Mouse (Mus musculus): ENCODE data around the gene Sf3b4. TPM values are rescaled to one million over a fixed set of nuclear protein-coding genes. Genes with fewer than 3 reads are reported as not detected.

Sf3b4 gene
- polyA plus RNA-seq, 1 experiment from 2014 or later: 73.7 TPM

GRCm38 (mm10) chr3:96220765-96221639 is 48.9 kb downstream of the Sf3b4 start, which contains the start of the genes Hist2h2ac and Hist2h2be:
Gene Hist2h2ac, minus strand, starts transcription at chr3:96220880.
Gene Hist2h2be, plus strand, starts transcription at chr3:96221119.
- ATAC-seq (ENCODE audit: insufficient read depth): peak; percentile 90
- H3K4me3 ChIP-seq (replicated peaks): peak within 1 kb of the TSS; percentile 64
- no peaks in the 10 kb centered on the region for H3K27me3 ChIP-seq
- no peaks in the 10 kb centered on the region for H3K9me3 ChIP-seq (replicated peaks)
- H3K4me2 ChIP-seq: peak within 1 kb of the TSS; percentile 88
- H3K4me1 ChIP-seq (replicated peaks): peaks cover 53% of the 10 kb centered on the region
- peak within 1 kb of the TSS; percentile 100 for H3K27ac ChIP-seq (replicated peaks)
- no peaks in the 10 kb centered on the region for H3K36me3 ChIP-seq (replicated peaks)
- under 1% methylated on average over 43 of the region's 43 CpGs for WGBS (ENCODE audit: insufficient replicate concordance)
- H3K9ac ChIP-seq: peak within 1 kb of the TSS; percentile 84

- Histone ChIP-seq H3K4me2 (peak overlapping the region; percentile 88), H3K27ac (replicated peaks) (peak overlapping the region; percentile 100), H3K4me1 (replicated peaks) (peaks cover 59% of the 10 kb centered on the region), H3K36me3 (replicated peaks) (no peaks in the 10 kb centered on the region), H3K9me3 (replicated peaks) (no peaks in the 10 kb centered on the region), H3K27me3 (no peaks in the 10 kb centered on the region), H3K9ac (peak overlapping the region; percentile 84), H3K4me3 (replicated peaks) (peak overlapping the region; percentile 64)
- 15% methylated on average over 9 of the region's 9 CpGs for WGBS (ENCODE audit: insufficient replicate concordance)
- no peak for ATAC-seq (ENCODE audit: insufficient read depth)
Measured at GRCm38 (mm10) chr3:96221640-96222038, 49.5 kb downstream of the Sf3b4 start.

- H3K27ac ChIP-seq (replicated peaks): peak overlapping the region; percentile 100
- H3K9me3 ChIP-seq (replicated peaks): no peaks in the 10 kb centered on the region
- 85% methylated on average over 4 of the region's 4 CpGs for WGBS (ENCODE audit: insufficient replicate concordance)
- H3K4me3 ChIP-seq (replicated peaks): peak overlapping the region; percentile 64
- H3K27me3 ChIP-seq: no peaks in the 10 kb centered on the region
- no peak for ATAC-seq (ENCODE audit: insufficient read depth)
- H3K4me2 ChIP-seq: peak overlapping the region; percentile 88
- H3K9ac ChIP-seq: peak overlapping the region; percentile 84
- peaks cover 60% of the 10 kb centered on the region for H3K4me1 ChIP-seq (replicated peaks)
- H3K36me3 ChIP-seq (replicated peaks): no peaks in the 10 kb centered on the region
Measured at GRCm38 (mm10) chr3:96222774-96223173, 50.6 kb downstream of the Sf3b4 start.

- H3K27me3 ChIP-seq: no peaks in the 10 kb centered on the region
- H3K36me3 ChIP-seq (replicated peaks): no peaks in the 10 kb centered on the region
- no peaks in the 10 kb centered on the region for H3K9me3 ChIP-seq (replicated peaks)
- H3K4me3 ChIP-seq (replicated peaks): peak overlapping the region; percentile 64
- peak overlapping the region; percentile 41 for H3K9ac ChIP-seq
- ATAC-seq (ENCODE audit: insufficient read depth): no peak
- peak overlapping the region; percentile 45 for H3K27ac ChIP-seq (replicated peaks)
- peaks cover 50% of the 10 kb centered on the region for H3K4me1 ChIP-seq (replicated peaks)
- WGBS (ENCODE audit: insufficient replicate concordance): 53% methylated on average over 2 of the region's 2 CpGs
- peak overlapping the region; percentile 88 for H3K4me2 ChIP-seq
Measured at GRCm38 (mm10) chr3:96225421-96225820, 53.3 kb downstream of the Sf3b4 start.

Small RNA genes within 50 kb of the gene (microRNA-seq; reads per million reads assigned to microRNA genes)
- not detected for gene Gm44492

Other genes starting within 250 kb of the Sf3b4 start
- 117 and 129 TPM in 2 replicates for gene Anp32e, start 243.1 kb upstream of the Sf3b4 start, polyA plus RNA-seq (2015; fragmentation: Nextera tagmentation; extraction: Ambion mirVana)
- 5.9 and 6.6 TPM in 2 replicates for gene Plekho1, start 176.3 kb upstream of the Sf3b4 start, polyA plus RNA-seq (2015; fragmentation: Nextera tagmentation; extraction: Ambion mirVana)
- 12.6 and 14.1 TPM in 2 replicates for gene Vps45, start 113.9 kb upstream of the Sf3b4 start, polyA plus RNA-seq (2015; fragmentation: Nextera tagmentation; extraction: Ambion mirVana)
- 10.3 and 12.0 TPM in 2 replicates for gene Otud7b, start 67.8 kb upstream of the Sf3b4 start, polyA plus RNA-seq (2015; fragmentation: Nextera tagmentation; extraction: Ambion mirVana)
- 2.3 and 3.7 TPM in 2 replicates for gene Mtmr11, start 10.3 kb upstream of the Sf3b4 start, polyA plus RNA-seq (2015; fragmentation: Nextera tagmentation; extraction: Ambion mirVana)
- gene Sv2a, start 8.8 kb downstream of the Sf3b4 start, polyA plus RNA-seq (2015; fragmentation: Nextera tagmentation; extraction: Ambion mirVana): 0.23 and 0.26 TPM in 2 replicates
- 32.1 and 34.6 TPM in 2 replicates for gene Bola1, start 47.4 kb downstream of the Sf3b4 start, polyA plus RNA-seq (2015; fragmentation: Nextera tagmentation; extraction: Ambion mirVana)
- gene Hist2h2ab, start 47.5 kb downstream of the Sf3b4 start, polyA plus RNA-seq (2015; fragmentation: Nextera tagmentation; extraction: Ambion mirVana): 0.40 and 0.58 TPM in 2 replicates
- 16.1 and 18.0 TPM in 2 replicates for gene Hist2h2ac, start 48.5 kb downstream of the Sf3b4 start, polyA plus RNA-seq (2015; fragmentation: Nextera tagmentation; extraction: Ambion mirVana)
- gene Hist2h2be, start 48.8 kb downstream of the Sf3b4 start, polyA plus RNA-seq (2015; fragmentation: Nextera tagmentation; extraction: Ambion mirVana): 6.5 and 7.7 TPM in 2 replicates
- 10.8 and 13.6 TPM in 2 replicates for gene Hist2h3c2, start 66.8 kb downstream of the Sf3b4 start, polyA plus RNA-seq (2015; fragmentation: Nextera tagmentation; extraction: Ambion mirVana)
- gene Hist2h2aa2, start 67.9 kb downstream of the Sf3b4 start, polyA plus RNA-seq (2015; fragmentation: Nextera tagmentation; extraction: Ambion mirVana): 54.8 and 64.9 TPM in 2 replicates
- 31.3 and 45.2 TPM in 2 replicates for gene Hist2h2aa1, start 73.2 kb downstream of the Sf3b4 start, polyA plus RNA-seq (2015; fragmentation: Nextera tagmentation; extraction: Ambion mirVana)
- gene Hist2h3c1, start 74.4 kb downstream of the Sf3b4 start, polyA plus RNA-seq (2015; fragmentation: Nextera tagmentation; extraction: Ambion mirVana): 2.5 and 3.2 TPM in 2 replicates
- 29.3 and 32.9 TPM in 2 replicates for gene Hist2h4, start 91.0 kb downstream of the Sf3b4 start, polyA plus RNA-seq (2015; fragmentation: Nextera tagmentation; extraction: Ambion mirVana)
- gene Hist2h3b, start 96.3 kb downstream of the Sf3b4 start, polyA plus RNA-seq (2015; fragmentation: Nextera tagmentation; extraction: Ambion mirVana): 78.7 and 99.7 TPM in 2 replicates
- 19.4 and 24.6 TPM in 2 replicates for gene Hist2h2bb, start 97.4 kb downstream of the Sf3b4 start, polyA plus RNA-seq (2015; fragmentation: Nextera tagmentation; extraction: Ambion mirVana)
- gene Fcgr1, start 121.6 kb downstream of the Sf3b4 start, polyA plus RNA-seq (2015; fragmentation: Nextera tagmentation; extraction: Ambion mirVana): 4.4 and 4.7 TPM in 2 replicates